Mouse (Mus musculus): ENCODE measurements around the gene Kcnd3.

- TF ChIP-seq FLI1 (IDR thresholded peaks at IDR 0.05; ENCODE audit: low read length), result no peak
- no peak for TF ChIP-seq GATA1 (IDR thresholded peaks at IDR 0.05; ENCODE audit: borderline replicate concordance, low read length)
Measured at GRCm38 (mm10) chr3:105704031-105705008, 252.2 kb downstream of the Kcnd3 start, which contains the start of gene Inka2.

All from megakaryocyte, embryonic 14.5 days (primary cell).